Mouse (Mus musculus): ENCODE data around the gene Rsl24d1.

- TF ChIP-seq GATA1 (IDR thresholded peaks at IDR 0.05; ENCODE audit: borderline replicate concordance, low read length) (no peak), FLI1 (IDR thresholded peaks at IDR 0.05; ENCODE audit: low read length) (no peak)
These were observed 30.8 kb upstream of the Rsl24d1 start for GRCm38 (mm10) chr9:73082291-73083000.
